Mouse (Mus musculus): ENCODE data around the gene Mamdc2. TPM values are rescaled to one million over a fixed set of nuclear protein-coding genes. Genes with fewer than 3 reads are reported as not detected.

Mamdc2 gene
- polyA plus RNA-seq, 1 experiment from 2014 or later = 0.07 TPM

- DNase-seq (ENCODE audit: low spot score) = no peak
Measured at GRCm38 (mm10) chr19:23435731-23436130, 12.5 kb downstream of the Mamdc2 start.

DNA sequence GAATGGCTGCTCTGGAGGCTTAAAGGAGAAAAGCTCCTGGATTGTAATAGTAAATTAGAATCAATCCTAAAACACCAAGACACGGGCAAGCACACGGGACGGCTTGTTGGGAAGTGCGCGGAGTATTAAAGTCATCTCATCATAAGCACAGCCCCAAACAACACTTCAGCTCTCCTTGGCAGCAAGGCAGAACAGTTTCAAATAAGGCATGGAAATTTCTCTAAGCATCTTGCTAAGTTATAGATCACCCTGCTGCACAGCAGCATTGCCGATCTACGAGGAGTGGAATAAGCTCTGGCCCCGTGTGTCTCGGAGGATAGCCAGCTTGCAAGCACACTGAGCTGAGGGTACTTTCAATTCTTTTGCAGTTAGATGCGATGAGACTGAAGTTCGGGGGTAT, 13.8 kb downstream of the Mamdc2 start:
- DNase-seq (ENCODE audit: low spot score) = no peak

DNA sequence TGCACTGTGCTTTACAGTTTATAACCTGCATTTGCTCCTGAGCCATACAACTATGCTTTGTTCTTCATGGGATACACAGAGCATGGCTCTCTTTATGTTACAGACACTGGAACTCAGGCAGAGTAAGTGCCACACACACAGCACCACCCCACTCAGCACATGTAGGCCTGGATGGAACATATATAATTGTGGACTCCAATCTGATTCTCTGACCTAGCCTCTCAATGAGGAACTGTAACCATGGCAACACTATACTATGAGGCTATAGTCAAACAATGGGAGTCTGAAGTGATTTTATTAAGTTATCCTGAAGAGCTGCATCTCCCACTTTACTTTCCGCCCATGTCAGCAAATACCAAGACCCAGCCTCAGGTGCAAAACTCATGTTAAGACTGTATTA, 30.6 kb downstream of the Mamdc2 start:
- no peak for DNase-seq (ENCODE audit: low spot score)

- no peak for DNase-seq (ENCODE audit: low spot score)
Measured at GRCm38 (mm10) chr19:23410800-23411199, 37.4 kb downstream of the Mamdc2 start.

GRCm38 (mm10) chr19:23410328-23410727, 37.9 kb downstream of the Mamdc2 start:
- no peak for DNase-seq (ENCODE audit: low spot score)

DNA sequence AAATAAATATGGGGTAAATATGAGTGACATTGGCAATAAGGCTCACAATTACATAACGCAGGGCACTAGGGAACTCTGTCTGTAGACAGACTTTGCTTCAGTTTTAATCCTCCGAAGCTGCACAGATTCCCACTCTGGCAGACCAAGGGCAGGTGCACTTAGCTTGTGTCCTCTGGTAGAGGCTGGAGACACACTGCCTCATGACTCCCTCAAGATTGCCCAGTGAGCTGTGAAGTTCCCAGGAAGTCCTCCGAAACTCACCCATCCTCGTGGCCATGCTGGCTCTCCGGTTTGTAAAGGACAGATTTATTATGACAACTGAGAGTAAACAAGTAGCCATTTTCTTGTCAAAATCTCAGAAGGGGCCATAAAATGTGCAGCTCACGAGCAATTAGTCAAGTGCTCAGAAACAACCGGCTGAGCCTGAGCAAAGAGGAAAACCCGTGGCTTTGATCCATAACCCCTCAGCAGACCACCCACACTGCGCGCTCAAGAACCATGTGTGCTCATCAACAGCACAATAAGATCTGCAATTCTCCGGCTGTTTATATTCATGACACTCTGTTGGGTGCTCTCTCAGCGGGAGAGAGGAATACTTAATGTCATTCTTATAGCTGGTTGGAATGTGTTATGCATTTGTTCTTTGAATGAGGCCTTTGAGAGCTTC, 46.6 kb downstream of the Mamdc2 start:
- no peak for DNase-seq (ENCODE audit: low spot score)

- no peak for DNase-seq (ENCODE audit: low spot score)
Measured at GRCm38 (mm10) chr19:23400485-23400884, 47.8 kb downstream of the Mamdc2 start.

DNA sequence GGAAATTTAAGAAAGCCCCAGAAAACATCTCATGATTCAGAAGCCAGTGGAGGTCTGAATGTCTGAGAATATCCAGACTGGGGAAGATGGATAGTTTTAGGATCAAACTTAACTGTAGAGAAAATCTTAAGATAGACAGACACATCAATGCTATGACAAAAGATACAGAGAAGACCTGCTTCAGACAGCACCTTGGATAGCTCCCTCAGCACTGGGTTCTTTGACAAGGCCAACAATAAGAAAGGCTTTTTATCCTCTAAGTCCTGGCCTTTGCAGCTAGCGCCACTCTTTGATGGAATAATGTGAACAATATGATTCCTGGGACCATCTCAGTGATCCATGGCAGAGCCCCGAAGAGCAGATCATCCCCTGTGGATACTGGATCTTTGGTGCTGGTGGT, 52.3 kb downstream of the Mamdc2 start:
- DNase-seq (ENCODE audit: low spot score) = no peak

GRCm38 (mm10) chr19:23394597-23394996, 53.6 kb downstream of the Mamdc2 start:
- DNase-seq (ENCODE audit: low spot score) = no peak

DNA sequence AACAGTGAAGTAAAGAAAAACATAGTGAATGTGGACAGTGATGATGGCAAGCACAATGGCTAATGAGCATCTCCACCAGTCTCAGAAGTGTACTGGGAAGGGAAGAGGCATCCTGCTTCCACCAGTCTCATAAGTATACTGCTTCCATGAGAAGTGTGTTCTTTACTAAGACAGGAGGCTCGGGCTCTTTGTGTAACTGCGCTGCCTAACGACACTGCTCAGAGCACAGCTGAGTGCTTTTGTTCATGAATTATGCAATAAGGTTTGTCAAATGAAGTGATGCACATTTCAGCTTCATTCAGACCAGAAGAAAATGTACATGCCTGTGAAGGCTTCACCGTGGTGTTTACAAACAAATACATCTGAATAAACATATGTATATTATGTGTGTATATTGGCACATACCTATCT, 59.4 kb downstream of the Mamdc2 start:
- no peak for DNase-seq (ENCODE audit: low spot score)

GRCm38 (mm10) chr19:23388083-23388861, 60.0 kb downstream of the Mamdc2 start:
- no peak for DNase-seq (ENCODE audit: low spot score)

DNA sequence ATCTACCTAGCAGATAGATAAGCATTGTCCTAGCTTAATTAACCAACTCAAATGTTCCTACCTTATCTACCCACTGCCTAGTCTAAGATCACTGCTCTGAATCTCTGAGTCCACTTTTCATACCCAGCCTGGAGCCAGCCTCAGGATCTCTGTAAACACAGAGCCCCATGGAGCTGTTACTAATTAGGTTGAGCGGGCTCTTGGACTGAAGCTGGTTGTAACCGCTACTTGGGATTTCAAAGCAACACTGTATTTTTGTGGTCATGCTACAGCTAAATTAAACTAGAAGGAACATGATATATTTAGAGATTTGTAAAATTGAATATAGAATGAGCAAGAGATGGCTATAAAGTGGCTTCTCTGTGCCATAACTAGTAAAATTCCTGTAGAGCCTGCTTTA, 65.8 kb downstream of the Mamdc2 start:
- DNase-seq (ENCODE audit: low spot score) = no peak

- no peak for DNase-seq (ENCODE audit: low spot score)
Measured at GRCm38 (mm10) chr19:23380968-23381367, 67.3 kb downstream of the Mamdc2 start.

DNA sequence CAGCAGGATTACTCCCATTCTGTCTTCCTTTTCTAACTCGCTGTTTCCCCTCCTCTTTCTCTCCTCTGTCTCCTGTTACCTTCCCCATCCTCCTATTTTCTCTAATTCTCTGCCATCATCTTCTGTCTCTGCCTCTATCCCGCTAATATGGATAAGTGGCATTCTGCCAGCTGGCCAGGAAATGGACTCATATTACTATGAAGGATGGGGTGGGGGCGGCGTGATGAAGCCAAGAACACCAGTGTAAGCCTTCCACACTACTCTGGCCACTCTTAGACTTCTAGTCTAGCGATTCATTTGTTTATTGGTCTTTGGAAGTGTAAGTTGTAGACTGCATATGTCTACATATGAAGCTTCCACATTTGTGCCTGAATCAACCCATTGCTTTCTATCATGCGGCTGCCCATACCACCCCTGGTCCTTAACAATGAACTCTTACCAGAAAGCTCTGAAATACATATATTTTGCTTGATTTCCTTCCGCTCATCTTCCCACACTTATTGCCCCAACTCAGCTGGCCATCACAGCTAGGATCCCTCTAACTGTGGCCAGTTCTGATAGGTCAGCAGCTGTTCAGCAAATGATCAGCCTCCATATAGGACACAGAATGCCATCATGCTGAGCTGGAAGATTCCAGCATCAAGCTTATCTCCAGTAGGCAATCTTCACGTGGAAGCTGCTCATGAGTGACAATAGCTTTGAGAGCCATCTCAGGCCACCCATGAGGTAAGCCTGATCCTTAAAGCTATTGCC, 68.3 kb downstream of the Mamdc2 start:
- DNase-seq (ENCODE audit: low spot score) = no peak

DNA sequence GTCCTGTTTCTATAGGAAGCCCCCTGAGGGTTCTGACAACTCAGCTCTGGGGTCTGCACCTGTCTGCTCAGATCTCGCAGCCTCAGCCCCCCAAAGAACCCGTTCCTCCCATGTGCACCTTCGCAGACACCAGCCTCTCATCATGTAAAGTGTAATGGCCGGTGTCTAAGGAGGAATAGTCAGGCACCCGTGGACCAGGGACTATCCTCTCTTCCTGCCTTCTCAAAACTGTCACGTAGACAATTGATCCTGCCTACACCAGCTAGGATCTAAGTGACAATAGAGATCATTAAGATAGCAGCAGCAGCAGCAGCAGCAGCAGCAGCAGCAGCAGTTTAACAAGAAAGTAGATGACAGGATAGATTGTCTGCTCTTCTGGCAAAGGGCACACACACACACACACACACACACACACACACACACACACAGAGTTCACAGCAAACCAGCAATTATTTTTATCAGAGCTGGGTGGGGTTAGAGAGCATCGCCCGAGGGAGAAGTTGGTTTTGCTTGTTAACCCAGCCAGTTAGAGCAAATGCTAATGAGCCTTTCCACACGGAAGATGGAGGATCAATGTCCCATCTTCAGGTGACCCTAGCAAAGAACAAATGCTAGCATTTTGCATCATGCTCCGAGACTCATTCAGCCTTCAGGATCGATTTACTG, 71.6 kb downstream of the Mamdc2 start:
- DNase-seq (ENCODE audit: low spot score) = no peak

DNA sequence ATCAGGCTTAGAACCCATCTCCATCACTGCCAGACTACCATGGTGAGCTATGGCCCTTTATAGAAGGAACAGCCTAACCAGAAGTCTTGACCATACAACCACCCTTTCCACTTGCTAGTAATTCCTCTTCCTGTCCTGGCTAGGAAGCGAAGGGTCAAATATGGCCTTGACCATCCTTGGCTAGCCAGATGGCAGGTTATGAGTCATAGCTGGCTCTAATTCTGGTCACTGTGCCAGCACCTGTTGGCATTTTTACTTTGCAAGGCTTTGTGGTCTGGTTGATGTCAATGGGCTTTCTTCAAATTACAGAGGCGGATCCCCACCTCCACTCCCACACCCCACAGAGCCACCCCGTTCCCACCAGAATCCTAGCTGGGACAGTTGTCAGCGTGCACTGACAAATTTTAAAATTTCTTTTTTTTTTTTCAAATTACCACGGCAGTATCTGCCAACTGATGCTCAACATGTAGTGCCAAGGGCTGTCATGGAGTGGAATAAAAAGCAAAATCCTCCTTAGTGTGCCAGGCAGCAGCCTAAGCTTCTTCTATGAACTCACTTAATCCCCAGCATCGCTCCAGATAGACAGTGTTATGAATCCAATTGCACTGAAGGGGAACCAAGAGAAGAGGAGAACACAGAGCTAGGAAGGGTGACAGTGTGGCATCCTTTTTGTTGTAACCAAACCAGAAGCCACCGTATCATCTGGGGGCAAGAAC, 73.1 kb downstream of the Mamdc2 start:
- no peak for DNase-seq (ENCODE audit: low spot score)

DNA sequence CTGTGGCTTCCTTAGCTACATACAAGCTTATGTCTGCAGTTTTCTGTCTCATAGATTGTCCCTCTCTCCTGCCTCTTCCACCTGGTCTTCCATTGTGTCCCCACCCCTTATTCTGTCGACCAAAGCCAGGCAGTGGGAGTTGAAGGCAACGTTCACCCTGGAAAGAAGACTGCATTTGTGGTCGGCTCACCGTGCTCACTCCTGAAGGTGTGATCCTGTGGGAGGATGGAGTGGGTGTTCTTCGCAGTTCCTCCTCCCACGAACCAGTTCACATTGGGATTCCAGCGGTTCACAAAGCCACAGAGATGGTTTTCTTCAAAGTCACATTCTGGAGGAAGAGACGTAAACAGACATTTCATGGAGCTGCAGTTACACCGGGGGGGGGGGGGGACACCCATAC, 74.5 kb downstream of the Mamdc2 start:
- no peak for DNase-seq (ENCODE audit: low spot score)

DNA sequence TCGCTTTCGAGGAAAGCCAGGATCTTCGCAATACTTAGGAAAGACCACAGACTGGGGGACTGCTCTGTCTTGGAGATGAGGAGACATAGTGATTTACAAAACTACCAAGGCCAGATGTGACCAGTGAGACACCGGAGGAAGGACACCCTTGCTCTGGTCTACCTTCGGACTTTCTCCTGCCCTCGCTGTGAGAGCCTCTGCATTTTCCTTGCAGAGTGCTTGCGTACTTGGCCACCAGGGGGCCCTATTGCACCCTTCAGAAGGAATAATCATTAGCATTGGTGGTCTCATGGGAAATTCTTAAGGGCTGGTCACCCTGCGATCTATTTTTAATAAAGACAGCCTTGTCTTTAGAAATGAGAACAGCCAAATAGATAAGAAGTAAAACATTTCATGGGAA, 75.0 kb downstream of the Mamdc2 start:
- peak; percentile 47 for DNase-seq (ENCODE audit: low spot score)

- DNase-seq (ENCODE audit: low spot score) = no peak
Measured at GRCm38 (mm10) chr19:23369275-23369674, 79.0 kb downstream of the Mamdc2 start.

- no peak for DNase-seq (ENCODE audit: low spot score)
Measured at GRCm38 (mm10) chr19:23362006-23362405, 86.2 kb downstream of the Mamdc2 start.

DNA sequence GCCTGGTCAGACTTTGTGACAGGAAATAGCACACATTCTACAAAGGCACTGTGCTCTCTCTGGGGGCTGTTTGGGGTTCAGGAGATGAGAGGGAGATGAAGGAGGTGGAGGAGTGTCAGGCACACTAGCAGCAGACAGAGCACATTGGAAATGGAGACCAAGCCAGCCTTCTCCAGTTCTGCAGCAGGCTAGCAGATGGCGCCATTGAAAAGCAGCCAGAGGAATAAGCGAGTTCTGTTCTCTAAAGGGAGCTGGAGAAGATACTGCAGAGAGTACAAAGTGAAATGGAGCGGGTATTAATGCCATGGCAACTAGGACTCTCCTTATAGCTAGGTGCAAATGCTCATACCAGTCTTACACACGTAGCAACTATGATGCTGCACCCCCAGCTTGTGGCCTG, 87.1 kb downstream of the Mamdc2 start:
- no peak for DNase-seq (ENCODE audit: low spot score)
